Mouse (Mus musculus): ENCODE data around the gene Npm1.
A peak's percentile ranks its signal among the peaks of the same experiment; 100 is the strongest.

DNA sequence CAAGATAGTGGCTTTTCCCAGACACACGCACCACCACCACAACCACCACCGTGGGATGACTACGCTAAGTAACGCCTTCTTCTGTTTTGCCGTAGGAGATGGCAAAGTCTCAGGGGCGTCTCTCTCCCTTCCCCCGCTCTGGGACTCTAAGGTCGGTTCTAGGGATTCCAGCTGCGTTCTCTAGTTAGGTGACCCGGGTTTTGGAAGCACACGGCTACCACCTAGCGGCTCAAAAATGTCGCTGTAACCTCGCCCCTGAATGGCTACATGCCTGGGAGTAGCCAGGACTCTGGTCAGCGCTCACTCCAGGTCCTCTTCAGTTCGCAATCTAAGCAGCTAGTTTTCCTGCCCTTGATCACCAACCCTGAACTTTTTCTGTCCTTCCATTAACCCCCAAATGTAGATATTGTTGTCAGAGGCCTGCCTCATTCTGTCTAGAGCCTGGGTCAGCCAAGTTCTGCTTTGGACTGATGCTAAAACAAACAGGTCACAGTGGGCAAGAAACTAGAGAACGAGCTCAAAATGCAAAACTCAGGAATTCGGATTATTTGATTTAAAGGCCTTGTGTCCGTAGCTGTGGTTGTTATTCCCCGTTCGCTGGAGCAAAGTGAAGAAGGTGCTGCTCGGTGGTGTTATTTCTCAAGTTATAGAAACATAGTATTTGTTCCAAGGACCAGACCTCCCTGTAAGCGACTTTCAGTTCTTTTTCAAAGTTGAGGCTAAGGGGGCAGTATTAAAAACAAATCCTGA is 14.5 kb downstream of the Npm1 start:
- TF ChIP-seq POLR2A (IDR thresholded peaks at IDR 0.05; ENCODE audit: control insufficient read depth, extremely low read depth, insufficient read depth, low read length, poor library complexity) (no peak), CTCF (IDR thresholded peaks at IDR 0.05; ENCODE audit: borderline replicate concordance, control insufficient read depth, extremely low read depth, insufficient read depth, low read length, poor library complexity) (peak; percentile 63; the same call in 1 of the 2 replicates)

All from thymus, adult 2 months (tissue).